Mouse (Mus musculus) stomach, postnatal 0 days (tissue): ENCODE results near the gene Pth2r. TPM values are rescaled to one million over a fixed set of nuclear protein-coding genes. Genes with fewer than 3 reads are reported as not detected.

Experiments used
- ATAC-seq: fragments of 200-750 bp; cut with Nextera tagmentation; 2 replicates; pipeline ENCODE4 v1.8.0; 2017; ENCODE audit not compliant: low FRiP score, low TSS enrichment
- DNase-seq: peaks from one replicate; pipeline ENCODE4 v3.0.0-alpha.2; 2016; ENCODE audit warnings: low spot score
- H3K27ac ChIP-seq: fragments of 300-500 bp; sonication (generic); replicated peaks from 2 replicates; pipeline ENCODE4 v1.5.1; 2014; ENCODE audit warnings: mild to moderate bottlenecking, control low read depth
- H3K27me3 ChIP-seq: fragments of 300-500 bp; sonication (generic); 2 replicates; pipeline ENCODE4 v1.6.1; 2014; ENCODE audit warnings: low read length; ENCODE audit not compliant: control insufficient read depth, insufficient read depth
- H3K36me3 ChIP-seq: fragments of 300-500 bp; sonication (generic); 2 replicates; pipeline ENCODE4 v1.6.1; 2014; ENCODE audit warnings: low read length, mixed read lengths; ENCODE audit not compliant: control insufficient read depth, insufficient read depth
- H3K4me1 ChIP-seq: fragments of 300-500 bp; sonication (generic); replicated peaks from 2 replicates; pipeline ENCODE4 v1.6.1; 2014; ENCODE audit warnings: antibody characterized with exemption; ENCODE audit not compliant: control insufficient read depth, insufficient read depth
- H3K4me2 ChIP-seq: fragments of 300-500 bp; sonication (generic); replicated peaks from 2 replicates; pipeline ENCODE4 v1.6.1; 2014; ENCODE audit warnings: low read depth, mild to moderate bottlenecking, control low read depth, moderate library complexity
- H3K4me3 ChIP-seq: fragments of 300-500 bp; sonication (generic); 2 replicates; pipeline ENCODE4 v1.5.1; 2014; ENCODE audit warnings: low read depth, low read length, control low read depth
- H3K9ac ChIP-seq: fragments of 300-500 bp; sonication (generic); 2 replicates; pipeline ENCODE4 v1.6.1; 2014; ENCODE audit warnings: mild to moderate bottlenecking, low read length, control low read depth, mixed read lengths
- H3K9me3 ChIP-seq: fragments of 300-500 bp; sonication (generic); 2 replicates; pipeline ENCODE4 v1.6.1; 2016; ENCODE audit warnings: low read length; ENCODE audit not compliant: control insufficient read depth
- CTCF ChIP-seq: IDR thresholded peaks from 2 replicates; pipeline ENCODE4 v1.5.1; 2016; ENCODE audit warnings: antibody characterized with exemption, low read depth, mild to moderate bottlenecking, moderate library complexity
- EP300 ChIP-seq: optimal IDR thresholded peaks from 2 replicates; pipeline ENCODE3; 2016; ENCODE audit warnings: antibody characterized with exemption
- WGBS: fragments of 180-500 bp; shearing (Covaris S2); extraction: QIAGEN DNeasy Blood & Tissue Kit; methylation state at CpG from one replicate; pipeline ENCODE4 v1.1.7; 2014; 5-methylcytosine and 5-hydroxymethylcytosine counted together
- polyA plus RNA-seq: library from polyadenylated mRNA; unstranded; fragments of >200 nt; fragmentation: Nextera tagmentation; extraction: Ambion mirVana; gene quantifications from 2 replicates; pipeline ENCODE4 v1.2.1, GENCODE M21; 2015

Pth2r gene
- polyA plus RNA-seq, 1 experiment from 2014 or later, result not detected

- DNase-seq, result no peak
- H3K27me3 ChIP-seq, result no peaks in the 10 kb centered on the region
- H3K9me3 ChIP-seq, result no peaks in the 10 kb centered on the region
- WGBS, result 71% methylated on average over 5 of the region's 5 CpGs
- no peak overlapping the region for H3K9ac ChIP-seq
- ATAC-seq, result no peak
- H3K36me3 ChIP-seq, result no peaks in the 10 kb centered on the region
- H3K4me2 ChIP-seq, result no peak overlapping the region
- H3K4me1 ChIP-seq, result no peaks in the 10 kb centered on the region
- TF ChIP-seq EP300 (no peak), CTCF (no peak)
- no peak overlapping the region for H3K27ac ChIP-seq
- no peak overlapping the region for H3K4me3 ChIP-seq
These were observed 125.6 kb downstream of the Pth2r start for GRCm38 (mm10) chr1:65407441-65407840.

- Histone ChIP-seq H3K27ac (no peak overlapping the region), H3K9ac (no peak overlapping the region), H3K4me3 (no peak overlapping the region), H3K4me2 (no peak overlapping the region), H3K9me3 (no peaks in the 10 kb centered on the region), H3K27me3 (no peaks in the 10 kb centered on the region), H3K4me1 (no peaks in the 10 kb centered on the region), H3K36me3 (no peaks in the 10 kb centered on the region)
- DNase-seq (no peak), ATAC-seq (no peak)
- 93% methylated on average over 2 of the region's 2 CpGs for WGBS
- TF ChIP-seq EP300 (no peak), CTCF (no peak)
These were observed 139.1 kb downstream of the Pth2r start for GRCm38 (mm10) chr1:65420909-65421308.

- ATAC-seq, result no peak
These were observed 140.7 kb downstream of the Pth2r start for GRCm38 (mm10) chr1:65422501-65423010.

More at GRCm38 (mm10) chr1:65422501-65423010, 140.7 kb downstream of the Pth2r start:
- DNase-seq, result no peak
- Histone ChIP-seq H3K27ac (no peak overlapping the region), H3K9ac (no peak overlapping the region), H3K4me3 (no peak overlapping the region), H3K4me1 (no peaks in the 10 kb centered on the region), H3K9me3 (no peaks in the 10 kb centered on the region), H3K27me3 (no peaks in the 10 kb centered on the region), H3K4me2 (no peak overlapping the region), H3K36me3 (no peaks in the 10 kb centered on the region)
- TF ChIP-seq CTCF (no peak), EP300 (no peak)

Other genes with a start within 250 kb of the Pth2r start
- gene Akr1cl, start 249.3 kb upstream of the Pth2r start, polyA plus RNA-seq, result 0.17 TPM in 1 of 2 replicates, not detected in the other
- not detected in 2 replicates for gene Cryge, start 230.9 kb upstream of the Pth2r start, polyA plus RNA-seq
- not detected in 2 replicates for gene Crygd, start 218.6 kb upstream of the Pth2r start, polyA plus RNA-seq
- not detected in 2 replicates for gene Crygc, start 208.4 kb upstream of the Pth2r start, polyA plus RNA-seq
- not detected in 2 replicates for gene Crygb, start 199.8 kb upstream of the Pth2r start, polyA plus RNA-seq
- gene Cryga, start 178.7 kb upstream of the Pth2r start, polyA plus RNA-seq, result not detected in 2 replicates
- not detected in 2 replicates for gene Gm28845, start 162.5 kb upstream of the Pth2r start, polyA plus RNA-seq
- 0.16 and 0.27 TPM in 2 replicates for gene D630023F18Rik, start 158.8 kb upstream of the Pth2r start, polyA plus RNA-seq
- 162 and 177 TPM in 2 replicates for gene Idh1, start 95.6 kb upstream of the Pth2r start, polyA plus RNA-seq
- 3.9 and 4.4 TPM in 2 replicates for gene Pikfyve, start 95.4 kb upstream of the Pth2r start, polyA plus RNA-seq